ENCODE assay signal across 20 mouse cellular contexts in genomic region chr6:113184163-113184562, GRCm38 (mm10). TPM values are rescaled to one million over a fixed set of nuclear protein-coding genes. Genes with fewer than 3 reads are reported as not detected.
DNase-seq lines count a peak whose midpoint lies in the region; ATAC-seq and TF ChIP-seq lines count a peak whose summit lies in the region.
"Had no signal": no experiment of that assay in that cellular context is flagged by ENCODE, and none has a peak within 500 bp of the region (broad histone marks: within the 10 kb centered on the region; RNA-seq: fewer than 3 reads in every experiment).

No protein-coding gene starts in this region.

- peak; percentile 6 for DNase-seq in embryonic facial prominence, embryonic 14.5 days (ENCODE audit: low spot score)
- DNase-seq in embryonic facial prominence, embryonic 10.5 days (ENCODE audit: low spot score): no peak
- DNase-seq in lung, embryonic 14.5 days: peak; percentile 57
- DNase-seq in lung, postnatal 25 days (ENCODE audit: low spot score): no peak
- peak; percentile 59 to 62 for DNase-seq in heart, postnatal 10 days
- DNase-seq in kidney, postnatal 14 days: peak; percentile 58
- DNase-seq in frontal cortex, postnatal 36 days (ENCODE audit: low spot score in 2 of 2): no peak
- DNase-seq in embryo, embryonic 10 days (ENCODE audit: low spot score): no peak
- DNase-seq: cerebellum, postnatal 14 days; gastrocnemius, postnatal 36 days; left cerebral cortex, postnatal 4 days; lung, adult 2 months; spleen, adult 18-20 months; thymus, adult 2 months had no signal

- no peak for ATAC-seq in embryonic facial prominence, embryonic 14.5 days (ENCODE audit: low read depth)
- no peak for ATAC-seq in lung, embryonic 14.5 days (ENCODE audit: insufficient read depth)
- ATAC-seq: forebrain, embryonic 13.5 days; inflammation-experienced regulatory T-cells, adult 6 months had no signal

- no peak overlapping the region for H3K4me3 ChIP-seq in embryonic facial prominence, embryonic 14.5 days (ENCODE audit: low read depth, low read length)
- no peak overlapping the region for H3K4me3 ChIP-seq in embryonic facial prominence, embryonic 10.5 days
- H3K4me3 ChIP-seq in lung, embryonic 14.5 days (ENCODE audit: low read depth, low read length): no peak overlapping the region
- H3K4me3 ChIP-seq: forebrain, embryonic 13.5 days; hindbrain, embryonic 10.5 days; neural tube, embryonic 13.5 days had no signal

- whole genome bisulfite sequencing in embryonic facial prominence, embryonic 14.5 days: 70% methylated on average over 9 of the region's 9 CpGs
- WGBS in embryonic facial prominence, embryonic 10.5 days: 77% methylated on average over 9 of the region's 9 CpGs
- WGBS in lung, embryonic 14.5 days: 31% methylated on average over 9 of the region's 9 CpGs

- no peak for TF ChIP-seq CTCF in lung, embryonic 14.5 days (IDR thresholded peaks at IDR 0.05; ENCODE audit: low read depth)

- intact Hi-C loops in heart, postnatal 10 days (cut with DNase I): no loop called here

- no peaks in the 10 kb centered on the region for H3K27me3 ChIP-seq in embryonic facial prominence, embryonic 14.5 days (replicated peaks; ENCODE audit: control insufficient read depth, insufficient read depth, low read length)
- no peaks in the 10 kb centered on the region for H3K27me3 ChIP-seq in embryonic facial prominence, embryonic 10.5 days (replicated peaks; ENCODE audit: low read depth, poor library complexity, severe bottlenecking)
- H3K27me3 ChIP-seq in lung, embryonic 14.5 days (ENCODE audit: insufficient read depth, low read length): no peaks in the 10 kb centered on the region
- H3K27me3 ChIP-seq: forebrain, embryonic 13.5 days; neural tube, embryonic 13.5 days had no signal

- H3K9ac ChIP-seq in embryonic facial prominence, embryonic 14.5 days (ENCODE audit: low read depth, low read length): no peak overlapping the region
- no peak overlapping the region for H3K9ac ChIP-seq in lung, embryonic 14.5 days
- H3K9ac ChIP-seq: forebrain, embryonic 13.5 days; neural tube, embryonic 13.5 days had no signal

- no peaks in the 10 kb centered on the region for H3K9me3 ChIP-seq in embryonic facial prominence, embryonic 14.5 days (ENCODE audit: control insufficient read depth, low read length)
- no peaks in the 10 kb centered on the region for H3K9me3 ChIP-seq in embryonic facial prominence, embryonic 10.5 days
- H3K9me3 ChIP-seq in lung, embryonic 14.5 days (ENCODE audit: low read depth, low read length): no peaks in the 10 kb centered on the region
- H3K9me3 ChIP-seq: forebrain, embryonic 13.5 days; hindbrain, embryonic 10.5 days; neural tube, embryonic 13.5 days had no signal

- H3K36me3 ChIP-seq in embryonic facial prominence, embryonic 14.5 days (ENCODE audit: control insufficient read depth, insufficient read depth, low read length): no peaks in the 10 kb centered on the region
- no peaks in the 10 kb centered on the region for H3K36me3 ChIP-seq in embryonic facial prominence, embryonic 10.5 days (replicated peaks)
- H3K36me3 ChIP-seq in lung, embryonic 14.5 days (ENCODE audit: insufficient read depth): no peaks in the 10 kb centered on the region

- no peak overlapping the region for H3K4me2 ChIP-seq in embryonic facial prominence, embryonic 14.5 days (ENCODE audit: low read depth, low read length)
- H3K4me2 ChIP-seq in lung, embryonic 14.5 days: no peak overlapping the region
- H3K4me2 ChIP-seq: forebrain, embryonic 13.5 days; neural tube, embryonic 13.5 days had no signal

- H3K27ac ChIP-seq in embryonic facial prominence, embryonic 14.5 days (replicated peaks; ENCODE audit: low read depth, low read length): no peak overlapping the region
- H3K27ac ChIP-seq in embryonic facial prominence, embryonic 10.5 days (replicated peaks): no peak overlapping the region
- no peak overlapping the region for H3K27ac ChIP-seq in lung, embryonic 14.5 days (ENCODE audit: low read depth)
- H3K27ac ChIP-seq: forebrain, embryonic 13.5 days; hindbrain, embryonic 10.5 days; neural tube, embryonic 13.5 days had no signal

- no peaks in the 10 kb centered on the region for H3K4me1 ChIP-seq in embryonic facial prominence, embryonic 14.5 days (ENCODE audit: control insufficient read depth, insufficient read depth, low read length)
- H3K4me1 ChIP-seq in embryonic facial prominence, embryonic 10.5 days: peaks cover 4% of the 10 kb centered on the region; the same call in 1 of the 2 replicates
- no peaks in the 10 kb centered on the region for H3K4me1 ChIP-seq in lung, embryonic 14.5 days (ENCODE audit: insufficient read depth)

RNA-seq across cellular contexts. Expression of gene Lhfpl4, which starts 11.0 kb away (rescaled TPM):
- polyA plus RNA-seq in embryonic facial prominence, embryonic 14.5 days (2014; fragmentation: Nextera tagmentation; extraction: Ambion mirVana): 1.2 TPM in 2 replicates
- polyA plus RNA-seq in embryonic facial prominence, embryonic 10.5 days (2016; fragmentation: Nextera tagmentation; extraction: Ambion mirVana): 4.7 and 5.0 TPM in 2 replicates
- polyA plus RNA-seq in lung, embryonic 14.5 days (2014; fragmentation: Nextera tagmentation; extraction: Ambion mirVana): 0.61 and 0.80 TPM in 2 replicates
- total RNA-seq in heart, postnatal 10 days (2021): under 1 TPM; 0.41 to 0.47 TPM
- total RNA-seq: liver, adult 2 months; megakaryocyte-erythroid progenitor cell, adult 5-6 weeks had no signal

RNA-seq across cellular contexts. Expression of gene Mtmr14, which starts 53.5 kb away (rescaled TPM):
- 31.6 and 33.3 TPM in 2 replicates for polyA plus RNA-seq in embryonic facial prominence, embryonic 14.5 days (2014; fragmentation: Nextera tagmentation; extraction: Ambion mirVana)
- 44.0 and 46.9 TPM in 2 replicates for polyA plus RNA-seq in embryonic facial prominence, embryonic 10.5 days (2016; fragmentation: Nextera tagmentation; extraction: Ambion mirVana)
- 41.1 and 47.0 TPM in 2 replicates for polyA plus RNA-seq in lung, embryonic 14.5 days (2014; fragmentation: Nextera tagmentation; extraction: Ambion mirVana)
- total RNA-seq in heart, postnatal 10 days (2021): 10 to 100 TPM; 15.5 to 16.1 TPM

Comparison
In these comparisons a context has a peak if more than half of its experiments do, and no peak if none do; other contexts are left out.
1. DNase-seq: peak in embryonic facial prominence, embryonic 14.5 days (single experiment), lung, embryonic 14.5 days (single experiment), heart, postnatal 10 days (2 of 2) and kidney, postnatal 14 days (single experiment); none in embryonic facial prominence, embryonic 10.5 days (single experiment), lung, postnatal 25 days (single experiment), frontal cortex, postnatal 36 days (0 of 2) and embryo, embryonic 10 days (single experiment).